Mouse (Mus musculus): ENCODE measurements around the gene Zfp526. TPM values are rescaled to one million over a fixed set of nuclear protein-coding genes. Genes with fewer than 3 reads are reported as not detected.

Zfp526 gene
- polyA plus RNA-seq, 1 experiment from 2014 or later, result 2.0 TPM

DNA sequence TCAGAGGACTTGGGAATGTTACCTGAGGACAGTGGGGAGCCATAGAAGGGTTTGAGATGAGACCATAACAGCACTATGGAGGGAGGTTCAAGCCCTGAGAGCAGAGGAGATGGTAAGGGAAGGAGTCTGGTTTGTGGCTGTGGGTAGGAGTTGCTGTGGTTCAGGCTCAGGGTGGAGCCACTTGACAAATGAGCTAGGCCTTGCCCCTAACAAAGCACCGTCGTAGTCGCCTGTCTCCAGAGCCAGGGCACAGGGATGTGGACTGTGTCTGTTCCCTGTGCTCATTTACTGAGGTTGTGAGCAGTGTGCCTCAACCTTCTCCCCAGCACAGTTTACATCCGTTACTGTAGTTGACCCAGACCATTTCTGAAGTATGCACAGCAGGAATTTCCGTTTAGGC lies 53.3 kb downstream of the Zfp526 start:
- peaks cover 19% of the 10 kb centered on the region for H3K36me3 ChIP-seq
- H3K4me3 ChIP-seq, result no peak overlapping the region
- H3K9ac ChIP-seq (replicated peaks), result 0 out of 2 replicates have a peak overlapping the region, but pooled peaks have one; percentile 35
- peaks cover 45% of the 10 kb centered on the region for H3K4me1 ChIP-seq
- no peak for ATAC-seq (replicated peaks)
- 67% methylated on average over 5 of the region's 5 CpGs for WGBS
- no peaks in the 10 kb centered on the region for H3K9me3 ChIP-seq
- H3K4me2 ChIP-seq (replicated peaks), result no peak overlapping the region
- H3K27ac ChIP-seq (replicated peaks), result no peak overlapping the region
- H3K27me3 ChIP-seq, result no peaks in the 10 kb centered on the region

DNA sequence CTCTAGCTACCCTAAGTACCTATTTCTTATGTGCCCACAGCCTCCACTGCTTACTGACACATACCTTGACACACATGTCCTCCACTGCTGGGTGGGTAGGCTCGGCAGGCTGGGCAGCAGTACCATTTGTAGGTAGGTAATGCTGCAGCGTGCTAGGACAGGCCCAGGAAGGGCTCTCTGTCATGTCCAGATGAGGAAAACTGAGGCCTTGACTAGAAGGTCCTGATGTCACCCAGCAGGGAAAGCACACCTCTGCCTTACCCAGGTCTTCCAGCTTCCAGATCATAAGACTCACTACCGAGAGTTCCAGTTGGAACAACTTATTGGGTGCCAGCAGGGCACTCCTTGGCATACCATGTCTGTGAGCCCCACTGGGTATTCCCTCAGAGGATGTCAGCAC lies 53.8 kb downstream of the Zfp526 start:
- no peak overlapping the region for H3K4me2 ChIP-seq (replicated peaks)
- no peak overlapping the region for H3K4me3 ChIP-seq
- 88% methylated on average over 3 of the region's 3 CpGs for WGBS
- H3K27ac ChIP-seq (replicated peaks), result no peak overlapping the region
- no peaks in the 10 kb centered on the region for H3K27me3 ChIP-seq
- peaks cover 19% of the 10 kb centered on the region for H3K36me3 ChIP-seq
- H3K4me1 ChIP-seq, result peaks cover 45% of the 10 kb centered on the region
- no peaks in the 10 kb centered on the region for H3K9me3 ChIP-seq
- H3K9ac ChIP-seq (replicated peaks), result no peak overlapping the region
- no peak for ATAC-seq (replicated peaks)

DNA sequence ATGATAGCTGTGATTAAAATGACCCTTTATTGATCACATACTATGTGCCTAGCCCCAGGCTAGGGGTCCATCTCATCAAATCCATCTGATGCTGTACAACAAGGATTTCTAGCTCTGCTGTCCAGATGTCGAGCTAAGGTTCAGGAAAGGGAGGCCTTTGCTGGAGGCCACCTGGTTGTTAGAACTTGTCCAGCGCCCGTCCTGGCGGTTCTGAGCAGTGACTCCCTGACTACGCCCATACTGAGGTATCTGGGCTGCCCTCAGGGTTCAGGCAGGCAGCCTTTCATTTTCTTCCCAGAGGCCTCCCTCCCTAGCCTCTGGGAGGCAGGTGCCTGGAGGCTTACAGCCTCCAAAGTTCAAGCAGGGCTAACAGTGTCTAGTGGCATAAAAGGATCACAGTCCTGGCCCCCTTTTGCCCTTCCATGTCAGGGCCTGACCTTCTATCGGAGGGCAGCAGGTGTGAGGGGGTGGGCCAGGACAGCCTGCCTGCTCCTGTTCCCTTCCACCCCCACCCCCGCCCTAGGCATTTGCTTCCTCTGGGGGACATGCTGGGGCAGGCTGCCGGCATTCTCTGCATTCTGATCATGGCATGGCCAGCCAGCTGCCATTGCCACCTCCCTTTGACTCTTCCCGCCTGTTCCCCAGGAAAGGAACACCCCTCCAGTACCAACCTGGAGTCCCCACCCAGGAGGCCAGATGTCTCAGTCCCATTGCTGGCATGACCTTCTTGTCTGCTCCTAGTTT lies 54.5 kb downstream of the Zfp526 start:
- Histone ChIP-seq H3K9ac (replicated peaks) (0 out of 2 replicates have a peak overlapping the region, but pooled peaks have one; percentile 5), H3K9me3 (no peaks in the 10 kb centered on the region), H3K36me3 (peaks cover 19% of the 10 kb centered on the region), H3K4me3 (no peak overlapping the region), H3K27ac (replicated peaks) (no peak overlapping the region), H3K4me1 (peaks cover 49% of the 10 kb centered on the region), H3K4me2 (replicated peaks) (no peak overlapping the region), H3K27me3 (no peaks in the 10 kb centered on the region)
- WGBS, result 67% methylated on average over 9 of the region's 9 CpGs
- no peak for ATAC-seq (replicated peaks)

Small RNA genes lying within 50 kb of the gene (microRNA-seq; reads per million reads assigned to microRNA genes)
- not detected for gene Mir7048

Other genes with a start within 250 kb of the Zfp526 start
- gene Rabac1, start 248.7 kb upstream of the Zfp526 start, polyA plus RNA-seq (2015; fragmentation: Nextera tagmentation; extraction: Ambion mirVana), result 195 and 196 TPM in 2 replicates
- 181 and 191 TPM in 2 replicates for gene Atp1a3, start 215.5 kb upstream of the Zfp526 start, polyA plus RNA-seq (2015; fragmentation: Nextera tagmentation; extraction: Ambion mirVana)
- gene Grik5, start 149.1 kb upstream of the Zfp526 start, polyA plus RNA-seq (2015; fragmentation: Nextera tagmentation; extraction: Ambion mirVana), result 15.9 and 17.1 TPM in 2 replicates
- 35.8 and 40.8 TPM in 2 replicates for gene Zfp574, start 148.9 kb upstream of the Zfp526 start, polyA plus RNA-seq (2015; fragmentation: Nextera tagmentation; extraction: Ambion mirVana)
- 17.4 and 17.5 TPM in 2 replicates for gene Pou2f2, start 41.7 kb upstream of the Zfp526 start, polyA plus RNA-seq (2015; fragmentation: Nextera tagmentation; extraction: Ambion mirVana)
- gene Dedd2, start 810 bp upstream of the Zfp526 start, polyA plus RNA-seq (2015; fragmentation: Nextera tagmentation; extraction: Ambion mirVana), result 17.7 and 18.0 TPM in 2 replicates
- gene Gsk3a, start 16.4 kb downstream of the Zfp526 start, polyA plus RNA-seq (2015; fragmentation: Nextera tagmentation; extraction: Ambion mirVana), result 16.2 and 17.4 TPM in 2 replicates
- 4.8 and 5.5 TPM in 2 replicates for gene Erf, start 29.3 kb downstream of the Zfp526 start, polyA plus RNA-seq (2015; fragmentation: Nextera tagmentation; extraction: Ambion mirVana)
- 53.2 and 54.4 TPM in 2 replicates for gene Cic, start 46.3 kb downstream of the Zfp526 start, polyA plus RNA-seq (2015; fragmentation: Nextera tagmentation; extraction: Ambion mirVana)
- 521 and 550 TPM in 2 replicates for gene Pafah1b3, start 76.6 kb downstream of the Zfp526 start, polyA plus RNA-seq (2015; fragmentation: Nextera tagmentation; extraction: Ambion mirVana)
- gene Prr19, start 80.0 kb downstream of the Zfp526 start, polyA plus RNA-seq (2015; fragmentation: Nextera tagmentation; extraction: Ambion mirVana), result 1.6 and 2.1 TPM in 2 replicates
- gene Tmem145, start 84.7 kb downstream of the Zfp526 start, polyA plus RNA-seq (2015; fragmentation: Nextera tagmentation; extraction: Ambion mirVana), result 30.9 and 32.3 TPM in 2 replicates
- 22.3 and 23.3 TPM in 2 replicates for gene Megf8, start 95.7 kb downstream of the Zfp526 start, polyA plus RNA-seq (2015; fragmentation: Nextera tagmentation; extraction: Ambion mirVana)
- not detected in 2 replicates for gene Cnfn, start 148.3 kb downstream of the Zfp526 start, polyA plus RNA-seq (2015; fragmentation: Nextera tagmentation; extraction: Ambion mirVana)
- 15.4 and 16.1 TPM in 2 replicates for gene Lipe, start 177.3 kb downstream of the Zfp526 start, polyA plus RNA-seq (2015; fragmentation: Nextera tagmentation; extraction: Ambion mirVana)
- gene Cxcl17, start 191.5 kb downstream of the Zfp526 start, polyA plus RNA-seq (2015; fragmentation: Nextera tagmentation; extraction: Ambion mirVana), result 0.39 and 0.60 TPM in 2 replicates